Mouse (Mus musculus): ENCODE measurements around the gene Zfp866.

The Zfp866 gene

DNA sequence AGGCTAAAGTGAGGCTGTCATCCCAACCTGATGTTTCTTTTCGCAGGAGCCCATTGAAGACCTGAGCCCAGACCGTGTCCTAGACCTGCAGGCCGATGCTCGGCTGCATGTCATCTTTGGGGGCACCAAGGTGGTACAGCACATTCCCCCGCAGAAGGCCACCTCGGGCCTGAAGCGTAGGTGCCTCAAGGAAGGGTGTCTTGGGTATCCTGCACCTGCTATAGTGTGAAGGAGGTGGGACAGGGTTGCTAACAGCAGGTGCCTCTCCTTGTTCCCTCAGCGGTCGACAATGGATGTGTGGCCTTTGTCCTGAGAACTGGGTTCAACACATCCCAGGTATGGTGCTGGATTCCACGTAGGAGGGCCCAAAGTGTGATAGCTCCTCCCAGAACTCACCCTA, 6.7 kb upstream of the Zfp866 start:
- DNase-seq (ENCODE audit: low read depth, low spot score) = no peak

- no peak for DNase-seq (ENCODE audit: low read depth, low spot score)
These were observed 5.9 kb upstream of the Zfp866 start for GRCm38 (mm10) chr8:69796721-69797345.

- no peak for DNase-seq (ENCODE audit: low read depth, low spot score)
These were observed 3.9 kb upstream of the Zfp866 start for GRCm38 (mm10) chr8:69794901-69795300.

- no peak for DNase-seq (ENCODE audit: low read depth, low spot score)
These were observed 3.1 kb upstream of the Zfp866 start for GRCm38 (mm10) chr8:69794096-69794495.

DNA sequence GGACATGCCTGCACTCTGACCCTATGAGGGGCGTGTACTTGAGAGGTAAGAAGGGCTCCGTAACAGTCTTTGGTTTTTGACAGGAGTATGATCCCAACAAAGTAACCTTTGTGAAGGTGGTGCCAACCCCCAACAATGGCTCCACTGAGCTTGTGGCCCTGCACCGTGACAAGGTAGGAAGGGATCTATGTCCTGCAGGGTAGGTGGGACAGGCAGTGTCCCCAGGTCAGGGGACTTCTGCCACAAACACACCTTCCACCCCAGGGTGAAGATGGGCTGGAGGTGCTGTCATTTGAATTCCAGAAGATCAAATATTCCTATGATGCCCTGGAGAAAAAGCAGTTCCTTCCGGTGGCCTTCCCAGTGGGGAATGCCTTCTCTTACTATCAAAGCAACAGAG, 2.7 kb upstream of the Zfp866 start:
- DNase-seq (ENCODE audit: low read depth, low spot score) = no peak

DNA sequence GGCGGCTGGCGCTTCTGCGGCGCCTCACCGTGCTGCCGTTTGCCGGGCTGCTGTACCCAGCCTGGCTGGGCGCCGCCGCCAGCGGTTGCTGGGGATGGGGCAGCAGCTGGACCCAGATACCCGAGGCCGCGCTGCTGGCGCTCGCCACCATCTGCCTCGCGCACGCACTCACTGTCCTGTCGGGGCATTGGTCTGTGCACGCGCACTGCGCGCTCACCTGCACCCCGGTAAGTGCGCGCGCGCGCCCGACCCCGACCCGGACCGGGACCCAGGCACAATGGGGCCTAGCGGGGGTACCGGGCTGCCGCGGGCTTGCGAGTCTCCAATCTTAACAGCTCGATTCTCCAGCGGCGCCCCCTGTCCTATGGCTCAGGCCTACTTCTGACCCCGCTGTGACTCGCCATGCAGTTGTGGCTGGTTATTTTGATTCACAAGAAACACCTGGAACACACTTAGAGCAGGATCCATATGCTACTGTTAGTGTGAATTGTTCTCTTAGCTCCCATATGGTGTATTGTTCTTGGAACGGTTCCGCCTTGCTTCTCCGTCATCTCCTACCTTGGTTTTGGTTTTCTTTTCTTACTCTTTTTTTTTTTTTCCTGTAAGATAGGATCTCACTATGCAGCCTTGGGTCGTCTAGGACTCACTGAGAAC, 564 bp upstream of the Zfp866 start:
- DNase-seq (ENCODE audit: low read depth, low spot score) = peak; percentile 69

DNA sequence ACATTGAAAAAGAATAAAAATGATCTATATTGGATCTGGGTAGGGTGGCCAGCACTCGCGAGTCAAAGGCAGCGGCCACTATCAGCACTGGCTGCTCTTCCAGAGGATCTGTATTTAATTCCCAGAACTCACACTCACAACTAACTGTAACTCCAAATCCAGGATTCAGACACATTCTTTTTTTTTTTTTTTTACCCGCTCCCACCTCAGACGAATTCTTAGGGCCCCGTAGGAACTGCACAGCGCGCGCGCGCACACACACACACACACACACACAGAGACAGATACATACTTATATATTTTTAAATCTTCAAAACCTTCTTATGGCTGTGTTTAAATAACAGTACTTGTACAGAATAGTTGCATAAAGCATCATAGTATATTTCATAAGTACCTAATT, 614 bp downstream of the Zfp866 start:
- DNase-seq (ENCODE audit: low read depth, low spot score) = no peak

GRCm38 (mm10) chr8:69789731-69790130, 1.2 kb downstream of the Zfp866 start:
- DNase-seq (ENCODE audit: low read depth, low spot score) = peak; percentile 19

DNA sequence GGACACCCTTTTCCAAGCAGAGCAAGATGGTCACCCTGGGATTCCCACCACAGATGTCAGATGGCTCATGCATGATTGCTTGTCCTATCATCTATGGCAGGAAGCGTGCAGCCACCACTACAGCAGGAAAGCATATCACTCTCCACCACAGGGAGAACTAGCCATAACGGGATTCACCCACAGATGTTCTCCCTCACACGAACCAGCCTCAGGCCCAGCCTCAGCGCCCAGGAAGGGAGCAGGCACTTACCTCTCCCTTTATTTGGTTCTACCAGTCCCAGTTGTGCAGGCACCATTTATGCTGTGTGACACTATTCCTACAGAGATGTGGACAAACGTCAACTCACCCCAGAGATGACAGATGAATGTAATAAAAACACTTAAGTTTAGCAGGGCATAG, 1.9 kb downstream of the Zfp866 start:
- DNase-seq (ENCODE audit: low read depth, low spot score) = no peak

GRCm38 (mm10) chr8:69777111-69777510, 13.9 kb downstream of the Zfp866 start:
- peak; percentile 80 for DNase-seq (ENCODE audit: low read depth, low spot score)

DNA sequence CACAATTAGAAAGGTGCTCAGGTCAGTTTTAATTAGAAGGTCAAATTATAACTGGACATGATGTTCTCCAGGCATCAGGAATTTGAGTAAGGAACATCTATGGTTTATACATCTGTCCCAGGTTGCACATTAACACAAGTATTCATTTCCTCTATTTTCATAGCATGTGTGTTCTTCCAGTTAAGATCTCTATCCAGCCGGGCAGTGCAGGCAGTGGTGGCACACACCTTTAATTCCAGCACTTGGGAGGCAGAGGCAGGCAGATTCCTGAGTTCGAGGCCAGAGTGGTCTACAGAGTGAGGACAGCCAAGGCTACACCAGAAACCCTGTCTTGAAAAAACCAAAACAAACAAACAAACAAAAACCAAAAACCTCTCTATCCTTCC, 15.8 kb downstream of the Zfp866 start:
- no peak for DNase-seq (ENCODE audit: low read depth, low spot score)

DNA sequence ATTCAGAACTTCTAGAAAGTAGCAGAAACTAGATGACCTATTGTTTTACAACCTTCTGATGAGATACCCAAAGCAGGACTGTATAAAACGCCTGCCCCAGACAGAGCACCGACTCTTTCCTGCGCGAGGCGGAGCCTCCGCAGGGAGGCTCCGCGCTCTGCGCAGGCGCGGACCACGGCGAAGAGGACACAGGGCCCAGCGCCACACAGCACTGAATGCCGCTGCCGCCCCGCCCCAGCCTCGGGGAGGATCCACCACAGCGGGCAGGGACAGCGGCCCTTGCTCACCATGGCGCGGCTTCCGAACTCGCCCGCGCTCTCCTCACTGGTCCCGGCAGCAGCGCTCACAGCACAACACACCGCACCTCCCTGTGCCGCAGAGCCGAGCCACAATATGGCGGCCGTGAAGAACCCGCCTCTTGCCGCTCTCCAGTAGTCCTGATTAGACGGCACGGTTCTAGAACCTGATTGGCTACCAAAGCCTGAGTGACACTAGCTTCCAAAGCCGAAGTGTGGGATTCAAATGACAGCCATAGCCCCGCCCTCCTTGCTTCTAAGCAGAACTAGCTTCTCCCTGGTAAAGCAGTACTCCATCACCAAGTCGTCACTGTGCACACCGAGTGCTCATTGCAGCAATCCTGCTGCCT, 16.4 kb downstream of the Zfp866 start, which contains the start of gene Gm20422:
Gene Gm20422 (minus strand): TSS at position 384 of the 646 bp plus-strand sequence.
- DNase-seq (ENCODE audit: low read depth, low spot score) = peak; percentile 100

- no peak for DNase-seq (ENCODE audit: low read depth, low spot score)
These were observed 18.9 kb downstream of the Zfp866 start for GRCm38 (mm10) chr8:69772106-69772505.

DNA sequence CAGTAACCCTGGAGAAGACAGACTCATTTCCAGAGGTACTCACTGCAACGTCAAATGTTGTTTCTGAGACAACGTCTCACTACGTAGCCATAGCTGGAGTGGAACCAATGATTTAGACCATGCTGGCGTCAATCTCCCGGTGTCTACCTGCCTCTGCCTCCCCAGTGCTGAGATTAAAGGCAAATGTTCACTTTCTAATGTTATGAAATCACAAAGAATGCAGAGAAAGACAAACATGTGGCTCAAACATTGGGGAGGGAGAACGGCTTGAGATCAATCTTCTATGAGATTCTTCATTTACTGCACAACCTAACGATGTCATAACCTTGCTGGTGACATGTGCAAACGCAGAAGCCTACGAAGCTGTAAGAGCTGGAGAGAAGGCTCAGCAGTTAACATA, 19.8 kb downstream of the Zfp866 start:
- no peak for DNase-seq (ENCODE audit: low read depth, low spot score)

DNA sequence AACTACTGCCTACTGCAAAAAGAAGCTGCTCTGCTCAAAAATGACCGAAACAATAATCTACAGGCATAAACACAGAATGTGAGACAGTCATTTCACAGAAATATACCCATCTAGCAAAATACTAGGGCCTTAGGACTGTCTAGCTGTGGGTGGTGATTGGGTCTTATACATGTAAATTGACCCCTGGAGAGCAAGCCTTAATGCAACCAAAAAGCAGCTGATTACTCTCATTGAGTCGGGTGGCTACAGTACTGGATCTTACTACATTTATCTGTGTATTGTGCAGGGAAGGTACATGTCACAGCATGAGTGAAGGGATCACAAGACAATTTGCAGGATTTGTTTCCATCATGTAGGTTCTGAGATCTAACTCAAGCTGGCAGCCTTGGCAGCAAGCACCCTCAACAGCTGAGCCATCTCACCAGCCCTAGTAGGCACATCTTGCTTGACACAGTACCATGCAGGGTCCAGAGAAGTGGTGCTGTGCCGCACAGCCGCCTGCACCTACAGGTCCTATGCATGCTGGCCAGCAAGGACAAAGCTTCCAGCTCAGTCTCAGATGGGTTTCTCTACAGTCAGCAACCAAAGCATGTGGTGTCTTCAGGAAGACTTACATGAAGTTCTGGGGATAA, 29.0 kb downstream of the Zfp866 start:
- peak; percentile 62 for DNase-seq (ENCODE audit: low read depth, low spot score)

- no peak for DNase-seq (ENCODE audit: low read depth, low spot score)
These were observed 32.7 kb downstream of the Zfp866 start for GRCm38 (mm10) chr8:69758316-69758715.

- DNase-seq (ENCODE audit: low read depth, low spot score) = no peak
These were observed 38.5 kb downstream of the Zfp866 start for GRCm38 (mm10) chr8:69752437-69752836.

DNA sequence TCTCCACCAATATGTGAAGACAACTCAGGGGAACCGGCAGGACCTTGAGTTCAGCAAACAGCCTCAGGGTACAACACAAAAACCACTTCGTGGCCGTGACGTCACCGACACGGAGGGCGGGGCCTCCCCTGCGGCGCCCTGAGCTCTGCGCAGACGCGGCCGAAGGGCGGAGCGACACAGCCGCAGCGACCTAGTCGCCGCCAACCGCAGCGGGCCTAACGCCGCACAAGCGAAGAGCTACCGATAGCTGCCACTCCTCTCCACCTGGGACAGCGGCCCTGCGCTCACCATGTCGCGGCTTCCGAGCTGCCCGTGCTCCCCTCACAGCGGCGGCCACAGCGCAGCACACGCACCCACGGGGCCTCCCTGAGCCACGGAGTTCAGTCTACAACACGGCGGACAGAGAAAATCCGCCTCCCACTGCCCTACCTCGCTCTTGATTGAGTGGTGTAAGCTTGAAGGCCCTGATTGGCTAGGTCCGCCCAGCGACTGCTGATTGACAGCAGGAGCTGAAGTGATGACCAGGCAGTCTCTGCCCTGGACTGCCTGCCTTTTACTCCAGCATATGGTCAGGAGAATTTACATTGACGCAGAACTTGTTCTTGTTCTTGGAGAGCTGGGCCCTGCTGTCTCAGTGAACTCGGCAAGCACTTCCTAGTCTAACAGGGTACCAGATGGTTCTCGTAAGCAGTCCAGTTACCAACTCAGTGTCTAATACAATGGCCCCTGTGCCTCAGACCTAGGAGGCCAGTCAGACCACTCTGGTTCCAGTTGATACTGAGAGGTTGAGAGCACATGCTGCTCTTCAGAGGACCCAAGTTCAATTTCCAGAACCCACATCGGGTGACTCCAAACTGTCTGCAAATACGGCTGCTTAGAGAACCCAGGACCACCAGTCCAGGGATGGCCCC, 41.2 kb downstream of the Zfp866 start, which contains the start of gene Zfp963:
Gene Zfp963 (minus strand): TSS at position 427 of the 911 bp plus-strand sequence.
- DNase-seq (ENCODE audit: low read depth, low spot score) = peak; percentile 96

DNA sequence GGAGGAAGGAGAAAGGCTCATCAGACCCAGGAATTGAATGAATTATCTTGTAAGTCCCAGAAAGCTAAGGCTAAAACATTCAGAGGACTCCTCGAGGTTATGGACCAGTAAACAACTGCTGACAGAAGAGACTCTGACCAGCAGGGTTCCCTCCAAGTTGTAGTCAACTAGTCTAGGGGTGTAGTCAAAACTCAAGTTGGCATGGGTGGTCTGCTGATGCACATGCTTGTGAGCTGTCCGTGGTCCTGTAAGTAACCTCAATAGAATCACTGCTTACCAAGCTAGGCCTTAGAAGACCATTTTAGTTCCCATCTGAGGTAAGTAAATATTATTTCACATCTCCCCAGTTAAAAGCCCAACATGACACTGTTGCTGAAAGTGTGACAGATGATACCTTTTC, 49.7 kb downstream of the Zfp866 start:
- DNase-seq (ENCODE audit: low read depth, low spot score) = peak; percentile 17

DNA sequence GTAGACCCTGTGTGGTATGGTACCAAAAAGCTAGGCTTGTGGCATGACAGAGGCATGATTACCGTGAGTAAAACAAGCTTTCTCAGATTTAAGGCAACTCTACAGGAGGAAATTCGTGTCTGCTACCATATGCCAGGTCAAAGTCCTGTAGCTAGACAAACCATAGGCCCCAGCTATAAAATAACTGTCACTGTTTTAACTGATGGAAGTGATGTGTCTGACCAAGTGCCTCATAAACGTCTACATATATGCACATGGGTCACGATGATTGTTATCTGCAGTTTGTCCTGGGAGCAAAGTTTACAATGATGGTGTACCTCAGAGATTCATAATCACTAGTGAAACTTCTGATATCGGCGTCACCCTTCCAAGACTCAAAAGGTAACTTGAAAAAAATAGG, 50.2 kb downstream of the Zfp866 start:
- DNase-seq (ENCODE audit: low read depth, low spot score) = no peak

DNA sequence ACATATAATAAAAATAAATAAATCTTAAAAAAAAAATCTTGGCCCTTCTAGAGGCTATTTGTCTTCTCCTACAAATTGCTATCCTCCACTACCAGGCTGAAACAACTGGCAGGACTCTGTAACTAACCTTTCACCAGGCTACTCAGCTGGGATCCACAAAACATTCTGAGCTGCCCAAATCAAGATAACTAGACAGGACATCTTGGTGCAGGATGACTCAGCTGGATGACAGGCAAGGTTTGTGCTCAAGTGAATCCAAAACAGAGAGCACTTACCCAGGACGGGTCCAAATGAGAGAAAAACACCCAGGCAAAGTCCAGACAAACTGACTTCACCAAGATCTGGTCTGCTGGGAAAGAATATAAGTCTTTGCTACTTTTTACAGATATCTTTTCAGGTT, 55.5 kb downstream of the Zfp866 start:
- no peak for DNase-seq (ENCODE audit: low read depth, low spot score)

DNA sequence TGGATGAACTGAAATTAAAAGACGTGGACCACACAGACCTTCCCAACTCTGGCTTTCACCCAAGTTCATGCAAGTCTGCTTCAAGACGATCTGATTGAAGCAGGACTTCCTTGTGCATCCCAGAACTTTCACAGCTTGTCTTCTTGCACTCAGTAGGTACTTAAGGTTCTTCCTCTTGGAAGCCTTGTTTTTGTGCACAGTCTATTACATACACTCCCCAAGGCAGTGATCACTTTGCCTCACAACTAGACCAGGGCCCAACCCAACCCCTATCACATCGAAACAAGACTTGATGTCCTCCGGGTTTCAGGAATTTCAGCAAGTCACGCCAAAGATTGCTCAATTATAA, 73.8 kb downstream of the Zfp866 start:
- no peak for DNase-seq (ENCODE audit: low read depth, low spot score)
